Comparison of ENCODE assay signal across 14 mouse cellular contexts in genomic region chr4:123213975-123214374, GRCm38 (mm10).
"Had no signal": no experiment of that assay in that cellular context is flagged by ENCODE, and none has a peak within 500 bp of the region (broad histone marks: within the 10 kb centered on the region; RNA-seq: fewer than 3 reads in every experiment).

No protein-coding gene starts in this region.

- DNase-seq: kidney, adult 18-20 months; kidney, adult 9 months; kidney, postnatal 25 days; layer of hippocampus, adult 9-11 months; lung, adult 18-20 months; lung, postnatal 10 days; lung, postnatal 36 days; midbrain, embryonic 14.5 days; right cerebral cortex, adult 18-20 months; right cerebral cortex, postnatal 14 days; right cerebral cortex, postnatal 4 days; thymus, adult 2 months; thymus, postnatal 14 days; thymus, postnatal 4 days had no signal
